12 mouse cellular contexts compared by ENCODE assay signal in the genomic region with DNA sequence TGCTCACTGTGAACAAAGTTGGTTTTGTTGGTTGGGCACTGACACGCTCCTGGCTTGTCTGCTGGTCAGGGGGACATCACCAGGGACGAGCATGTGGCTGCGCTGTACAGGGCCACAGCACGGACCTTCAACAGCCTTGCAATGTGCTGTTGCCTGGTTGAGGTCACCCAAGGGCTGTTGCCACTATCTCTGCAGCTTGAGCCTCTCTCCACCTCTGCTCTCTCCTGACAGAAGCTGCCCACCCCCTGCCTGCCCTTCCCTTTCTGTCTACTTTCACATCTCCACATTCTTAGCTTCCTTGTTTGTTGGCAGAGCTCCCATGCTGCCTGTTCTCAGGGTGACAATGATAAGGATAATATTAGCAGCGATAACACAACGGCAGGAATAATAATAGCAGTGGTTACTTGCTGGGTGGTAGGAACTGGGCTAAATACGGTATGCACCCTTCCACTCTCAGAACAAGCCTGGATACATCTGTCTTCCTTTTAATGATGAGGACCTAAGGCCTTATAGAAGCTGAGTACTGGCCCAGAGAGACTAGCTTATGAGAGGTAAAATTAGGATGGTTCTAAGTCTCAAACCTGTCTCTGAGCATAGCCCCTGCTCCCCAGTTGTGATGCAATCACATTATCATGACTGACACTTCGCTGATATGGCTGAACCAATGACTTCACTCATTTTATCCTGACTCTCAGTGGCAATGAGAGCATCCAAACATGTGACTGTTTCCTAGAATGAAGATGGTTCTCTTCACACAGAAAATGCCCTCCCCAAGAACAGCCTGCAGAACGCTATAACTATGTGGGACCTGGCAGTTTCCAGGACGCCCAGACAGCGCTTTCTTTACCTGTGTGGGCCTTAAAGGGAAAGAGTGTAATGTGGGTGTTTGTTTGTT.
A peak's percentile ranks its signal among the peaks of the same experiment; 100 is the strongest.
DNase-seq lines count a peak whose midpoint lies in the region; ATAC-seq and TF ChIP-seq lines count a peak whose summit lies in the region.
"Had no signal": no experiment of that assay in that cellular context is flagged by ENCODE, and none has a peak within 500 bp of the region (broad histone marks: within the 10 kb centered on the region; RNA-seq: fewer than 3 reads in every experiment).

No protein-coding gene starts in this region.

- H3K4me1 ChIP-seq in megakaryocyte, embryonic 14.5 days = peaks cover 99% of the 10 kb centered on the region
- no peaks in the 10 kb centered on the region for H3K4me1 ChIP-seq in midbrain, embryonic 11.5 days (ENCODE audit: control insufficient read depth, insufficient read depth, low read length)
- H3K4me1 ChIP-seq in hindbrain, postnatal 0 days (ENCODE audit: insufficient read depth, low read length) = peaks cover 4% of the 10 kb centered on the region; the same call in 1 of the 2 replicates

- DNase-seq in Muller cell, postnatal 12 days (ENCODE audit: inconsistent ontology term) = peak; percentile 54
- no peak for DNase-seq in retina, embryonic 14.5 days (ENCODE audit: low spot score)
- DNase-seq in midbrain, embryonic 11.5 days (ENCODE audit: low spot score, missing footprints) = no peak
- DNase-seq in hindbrain, postnatal 0 days (ENCODE audit: low spot score) = no peak
- DNase-seq: forebrain, postnatal 0 days; kidney, postnatal 10 days; right cerebral cortex, adult 18-20 months had no signal

- no peak overlapping the region for H3K4me2 ChIP-seq in midbrain, embryonic 11.5 days
- H3K4me2 ChIP-seq in hindbrain, postnatal 0 days (ENCODE audit: low read depth, low read length) = no peak overlapping the region
- H3K4me2 ChIP-seq: embryonic facial prominence, embryonic 12.5 days had no signal

- H3K27me3 ChIP-seq in megakaryocyte, embryonic 14.5 days (replicated peaks) = no peaks in the 10 kb centered on the region
- H3K27me3 ChIP-seq in midbrain, embryonic 11.5 days (ENCODE audit: control insufficient read depth, insufficient read depth, low read length) = no peaks in the 10 kb centered on the region
- H3K27me3 ChIP-seq in hindbrain, postnatal 0 days (ENCODE audit: insufficient read depth, low read length) = no peaks in the 10 kb centered on the region
- H3K27me3 ChIP-seq: embryonic facial prominence, embryonic 12.5 days had no signal

- no peaks in the 10 kb centered on the region for H3K36me3 ChIP-seq in megakaryocyte, embryonic 14.5 days (replicated peaks; ENCODE audit: low read length)
- H3K36me3 ChIP-seq in midbrain, embryonic 11.5 days (ENCODE audit: control insufficient read depth, insufficient read depth, low read length) = no peaks in the 10 kb centered on the region
- no peaks in the 10 kb centered on the region for H3K36me3 ChIP-seq in hindbrain, postnatal 0 days (ENCODE audit: insufficient read depth, low read length)
- H3K36me3 ChIP-seq: embryonic facial prominence, embryonic 12.5 days had no signal

- peak; percentile 71 for ATAC-seq in granulocyte monocyte progenitor cell, adult 5-6 weeks (replicated peaks; ENCODE audit: poor library complexity, severe bottlenecking)
- peak; percentile 20 to 44; a peak in 2 of 4 replicates for ATAC-seq in hematopoietic stem cell, adult 5-6 weeks (replicated peaks in 1 of 2; ENCODE audit: insufficient read depth in 1 of 2, low FRiP score in 2 of 2, low TSS enrichment in 1 of 2, low read depth in 1 of 2, poor library complexity in 2 of 2, severe bottlenecking in 2 of 2)
- ATAC-seq in midbrain, embryonic 11.5 days (ENCODE audit: low FRiP score) = no peak
- no peak for ATAC-seq in hindbrain, postnatal 0 days
- ATAC-seq: forebrain, postnatal 0 days had no signal

- no peak for TF ChIP-seq CTCF in hindbrain, postnatal 0 days (IDR thresholded peaks at IDR 0.05; ENCODE audit: low read depth)

- H3K27ac ChIP-seq in midbrain, embryonic 11.5 days (ENCODE audit: low read depth, low read length) = no peak overlapping the region
- H3K27ac ChIP-seq in hindbrain, postnatal 0 days = no peak overlapping the region
- H3K27ac ChIP-seq: embryonic facial prominence, embryonic 12.5 days; macrophage had no signal

- WGBS in midbrain, embryonic 11.5 days = 84% methylated on average over 11 of the region's 11 CpGs
- 72% methylated on average over 11 of the region's 11 CpGs for WGBS in hindbrain, postnatal 0 days

- H3K4me3 ChIP-seq in megakaryocyte, embryonic 14.5 days (replicated peaks) = peak overlapping the region; percentile 83
- no peak overlapping the region for H3K4me3 ChIP-seq in midbrain, embryonic 11.5 days (ENCODE audit: low read depth, low read length)
- no peak overlapping the region for H3K4me3 ChIP-seq in hindbrain, postnatal 0 days (ENCODE audit: low read length)
- H3K4me3 ChIP-seq: embryonic facial prominence, embryonic 12.5 days had no signal

- no peaks in the 10 kb centered on the region for H3K9me3 ChIP-seq in megakaryocyte, embryonic 14.5 days
- H3K9me3 ChIP-seq in midbrain, embryonic 11.5 days (ENCODE audit: control insufficient read depth, low read length) = no peaks in the 10 kb centered on the region
- no peaks in the 10 kb centered on the region for H3K9me3 ChIP-seq in hindbrain, postnatal 0 days (ENCODE audit: low read length)
- H3K9me3 ChIP-seq: embryonic facial prominence, embryonic 12.5 days had no signal

- no peak overlapping the region for H3K9ac ChIP-seq in midbrain, embryonic 11.5 days (ENCODE audit: low read length)
- no peak overlapping the region for H3K9ac ChIP-seq in hindbrain, postnatal 0 days (replicated peaks; ENCODE audit: low read length)
- H3K9ac ChIP-seq: embryonic facial prominence, embryonic 12.5 days; forebrain, postnatal 0 days had no signal

Comparison
In these comparisons a context has a peak if more than half of its experiments do, and no peak if none do; other contexts are left out.
1. ATAC-seq: peak in granulocyte monocyte progenitor cell, adult 5-6 weeks (single experiment) and hematopoietic stem cell, adult 5-6 weeks (2 of 2); none in midbrain, embryonic 11.5 days (single experiment) and hindbrain, postnatal 0 days (single experiment).